Mouse (Mus musculus): ENCODE data around the gene Cplx2. TPM values are rescaled to one million over a fixed set of nuclear protein-coding genes. Genes with fewer than 3 reads are reported as not detected.

Gene Cplx2
- polyA plus RNA-seq, 1 experiment: 361 TPM

- no peak for TF ChIP-seq POLR2A (IDR thresholded peaks at IDR 0.05; ENCODE audit: borderline replicate concordance, insufficient read depth, low read length)
- no peak for TF ChIP-seq CTCF (IDR thresholded peaks at IDR 0.05; ENCODE audit: borderline replicate concordance, insufficient read depth, low read depth, low read length)
- H3K27me3 ChIP-seq (ENCODE audit: control insufficient read depth, insufficient read depth, low read length): no peaks in the 10 kb centered on the region
- H3K4me3 ChIP-seq (replicated peaks; ENCODE audit: insufficient read depth, low read depth, low read length): no peak overlapping the region
- WGBS: 77% methylated on average over 5 of the region's 5 CpGs
- peaks cover 33% of the 10 kb centered on the region for H3K4me1 ChIP-seq (ENCODE audit: control insufficient read depth, insufficient read depth, low read length)
- peak overlapping the region; percentile 38 for H3K27ac ChIP-seq (ENCODE audit: insufficient read depth, low read length)
- no peak for DNase-seq
These were observed 23.1 kb upstream of the Cplx2 start for GRCm38 (mm10) chr13:54348011-54348410.

GRCm38 (mm10) chr13:54349126-54349759 is 21.9 kb upstream of the Cplx2 start:
- TF ChIP-seq CTCF (IDR thresholded peaks at IDR 0.05; ENCODE audit: borderline replicate concordance, insufficient read depth, low read depth, low read length) (peak; percentile 25; the same call in 1 of the 2 replicates), POLR2A (IDR thresholded peaks at IDR 0.05; ENCODE audit: borderline replicate concordance, insufficient read depth, low read length) (no peak)
- H3K4me3 ChIP-seq (replicated peaks; ENCODE audit: insufficient read depth, low read depth, low read length): no peak overlapping the region
- H3K27ac ChIP-seq (ENCODE audit: insufficient read depth, low read length): peak overlapping the region; percentile 38
- no peaks in the 10 kb centered on the region for H3K27me3 ChIP-seq (ENCODE audit: control insufficient read depth, insufficient read depth, low read length)
- WGBS: 12% methylated on average over 10 of the region's 10 CpGs
- peak; percentile 76 to 83 for DNase-seq
- H3K4me1 ChIP-seq (ENCODE audit: control insufficient read depth, insufficient read depth, low read length): peaks cover 29% of the 10 kb centered on the region

- 9% methylated on average over 4 of the region's 4 CpGs for WGBS
- peaks cover 17% of the 10 kb centered on the region for H3K4me1 ChIP-seq (ENCODE audit: control insufficient read depth, insufficient read depth, low read length)
- H3K4me3 ChIP-seq (replicated peaks; ENCODE audit: insufficient read depth, low read depth, low read length): no peak overlapping the region
- TF ChIP-seq CTCF (IDR thresholded peaks at IDR 0.05; ENCODE audit: borderline replicate concordance, insufficient read depth, low read depth, low read length): no peak
- no peak for TF ChIP-seq POLR2A (IDR thresholded peaks at IDR 0.05; ENCODE audit: borderline replicate concordance, insufficient read depth, low read length)
- DNase-seq: peak; percentile 76 to 80
- peak overlapping the region; percentile 5; the same call in 1 of the 2 replicates for H3K27ac ChIP-seq (ENCODE audit: insufficient read depth, low read length)
- no peaks in the 10 kb centered on the region for H3K27me3 ChIP-seq (ENCODE audit: control insufficient read depth, insufficient read depth, low read length)
These were observed 13.7 kb upstream of the Cplx2 start for GRCm38 (mm10) chr13:54357420-54357819.

- DNase-seq: no peak
- Histone ChIP-seq H3K27ac (ENCODE audit: insufficient read depth, low read length) (no peak overlapping the region), H3K4me1 (ENCODE audit: control insufficient read depth, insufficient read depth, low read length) (peaks cover 22% of the 10 kb centered on the region), H3K4me3 (replicated peaks; ENCODE audit: insufficient read depth, low read depth, low read length) (no peak overlapping the region), H3K27me3 (ENCODE audit: control insufficient read depth, insufficient read depth, low read length) (no peaks in the 10 kb centered on the region)
- no peak for TF ChIP-seq CTCF (IDR thresholded peaks at IDR 0.05; ENCODE audit: borderline replicate concordance, insufficient read depth, low read depth, low read length)
- no peak for TF ChIP-seq POLR2A (IDR thresholded peaks at IDR 0.05; ENCODE audit: borderline replicate concordance, insufficient read depth, low read length)
- 93% methylated on average over 6 of the region's 6 CpGs for WGBS
These were observed 12.0 kb upstream of the Cplx2 start for GRCm38 (mm10) chr13:54359181-54359580.

- H3K27ac ChIP-seq (ENCODE audit: insufficient read depth, low read length): peak overlapping the region; percentile 51
These were observed 6.5 kb upstream of the Cplx2 start for GRCm38 (mm10) chr13:54364686-54365085.

GRCm38 (mm10) chr13:54367758-54368157 is 3.4 kb upstream of the Cplx2 start:
- peak; percentile 72 to 75 for DNase-seq
- H3K27me3 ChIP-seq (ENCODE audit: control insufficient read depth, insufficient read depth, low read length): no peaks in the 10 kb centered on the region
- H3K4me1 ChIP-seq (ENCODE audit: control insufficient read depth, insufficient read depth, low read length): peaks cover 34% of the 10 kb centered on the region
- no peak overlapping the region for H3K4me3 ChIP-seq (replicated peaks; ENCODE audit: insufficient read depth, low read depth, low read length)
- peak overlapping the region; percentile 6; the same call in 1 of the 2 replicates for H3K27ac ChIP-seq (ENCODE audit: insufficient read depth, low read length)
- TF ChIP-seq POLR2A (IDR thresholded peaks at IDR 0.05; ENCODE audit: borderline replicate concordance, insufficient read depth, low read length): no peak
- peak; percentile 74 for TF ChIP-seq CTCF (IDR thresholded peaks at IDR 0.05; ENCODE audit: borderline replicate concordance, insufficient read depth, low read depth, low read length)
- WGBS: 26% methylated on average over 6 of the region's 6 CpGs

More at GRCm38 (mm10) chr13:54364686-54365085, 6.5 kb upstream of the Cplx2 start:
- no peaks in the 10 kb centered on the region for H3K27me3 ChIP-seq (ENCODE audit: control insufficient read depth, insufficient read depth, low read length)
- no peak overlapping the region for H3K4me3 ChIP-seq (replicated peaks; ENCODE audit: insufficient read depth, low read depth, low read length)
- TF ChIP-seq CTCF (IDR thresholded peaks at IDR 0.05; ENCODE audit: borderline replicate concordance, insufficient read depth, low read depth, low read length) (no peak), POLR2A (IDR thresholded peaks at IDR 0.05; ENCODE audit: borderline replicate concordance, insufficient read depth, low read length) (no peak)
- WGBS: 40% methylated on average over 7 of the region's 7 CpGs
- peak; percentile 48 to 68 for DNase-seq
- H3K4me1 ChIP-seq (ENCODE audit: control insufficient read depth, insufficient read depth, low read length): peaks cover 32% of the 10 kb centered on the region

GRCm38 (mm10) chr13:54368181-54368580 is 3.0 kb upstream of the Cplx2 start:
- peak in 1 of 2 experiments; percentile 12 for DNase-seq
- peaks cover 34% of the 10 kb centered on the region for H3K4me1 ChIP-seq (ENCODE audit: control insufficient read depth, insufficient read depth, low read length)
- H3K27ac ChIP-seq (ENCODE audit: insufficient read depth, low read length): peak overlapping the region; percentile 6; the same call in 1 of the 2 replicates
- H3K27me3 ChIP-seq (ENCODE audit: control insufficient read depth, insufficient read depth, low read length): no peaks in the 10 kb centered on the region
- no peak for TF ChIP-seq CTCF (IDR thresholded peaks at IDR 0.05; ENCODE audit: borderline replicate concordance, insufficient read depth, low read depth, low read length)
- TF ChIP-seq POLR2A (IDR thresholded peaks at IDR 0.05; ENCODE audit: borderline replicate concordance, insufficient read depth, low read length): no peak
- no peak overlapping the region for H3K4me3 ChIP-seq (replicated peaks; ENCODE audit: insufficient read depth, low read depth, low read length)
- WGBS: 51% methylated on average over 9 of the region's 9 CpGs
